Mouse (Mus musculus) cortical plate, adult 2 months (tissue): ENCODE results near the gene Copg1.

Source experiments
- CTCF ChIP-seq: fragments of 200-500 bp; IDR thresholded peaks from 2 replicates; pipeline ENCODE4 v1.5.1; 2011; ENCODE audit warnings: mild to moderate bottlenecking, control low read depth, low read length; ENCODE audit not compliant: insufficient read depth; ENCODE audit errors: extremely low read depth
- POLR2A ChIP-seq: fragments of 200-500 bp; IDR thresholded peaks from 2 replicates; pipeline ENCODE4 v1.6.1; 2011; ENCODE audit warnings: mild to moderate bottlenecking, low read length, control low read depth; ENCODE audit not compliant: insufficient read depth; ENCODE audit errors: extremely low read depth

DNA sequence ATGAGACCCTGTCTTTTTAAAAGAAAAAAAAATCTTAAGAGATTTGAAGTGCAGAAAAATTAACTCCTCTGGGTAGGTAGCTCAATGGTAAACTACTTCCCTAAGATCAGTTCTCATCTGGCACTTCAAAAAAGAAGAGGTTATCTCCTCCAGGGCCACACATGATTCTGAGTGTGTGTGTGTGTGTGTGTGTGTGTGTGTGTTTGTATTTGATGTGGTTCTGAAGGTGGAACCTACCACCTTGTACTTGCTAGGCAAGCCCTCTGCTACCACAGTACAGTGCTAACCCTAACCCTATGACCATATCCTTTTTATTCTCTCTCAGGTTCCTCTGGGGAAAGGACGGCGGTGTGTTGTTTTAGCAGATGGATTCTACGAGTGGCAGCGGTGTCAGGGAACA is 33.6 kb downstream of the Copg1 start:
- TF ChIP-seq POLR2A = no peak
- TF ChIP-seq CTCF = no peak
